Mouse (Mus musculus): ENCODE measurements around the gene Adamts8. TPM values are rescaled to one million over a fixed set of nuclear protein-coding genes. Genes with fewer than 3 reads are reported as not detected.
A peak's percentile ranks its signal among the peaks of the same experiment; 100 is the strongest.

The Adamts8 gene
- polyA plus RNA-seq, 1 experiment from 2014 or later: 2.3 TPM

DNA sequence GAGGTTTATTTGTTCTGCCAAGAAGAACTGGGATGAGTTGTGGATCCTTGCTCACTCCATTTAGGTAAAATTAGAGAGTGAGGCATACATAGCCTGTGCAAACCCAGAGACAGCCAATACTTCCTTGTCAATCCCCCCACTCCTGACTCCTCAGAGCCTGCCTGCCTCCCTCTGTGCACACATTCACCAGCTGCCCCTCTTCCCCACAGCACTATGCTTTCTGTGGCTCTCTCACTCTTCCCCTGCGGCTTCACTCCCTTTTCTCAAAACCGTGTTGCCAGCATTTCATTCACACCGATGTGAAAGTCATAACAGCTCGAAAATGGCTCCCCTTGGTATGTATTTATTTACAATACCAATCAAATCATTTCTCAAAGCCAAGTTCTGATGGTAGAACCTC is 10.0 kb upstream of the Adamts8 start:
- 68% methylated on average over 4 of the region's 4 CpGs for WGBS
- no peak for ATAC-seq (ENCODE audit: low FRiP score, low read depth)
- H3K27ac ChIP-seq (replicated peaks): no peak overlapping the region

DNA sequence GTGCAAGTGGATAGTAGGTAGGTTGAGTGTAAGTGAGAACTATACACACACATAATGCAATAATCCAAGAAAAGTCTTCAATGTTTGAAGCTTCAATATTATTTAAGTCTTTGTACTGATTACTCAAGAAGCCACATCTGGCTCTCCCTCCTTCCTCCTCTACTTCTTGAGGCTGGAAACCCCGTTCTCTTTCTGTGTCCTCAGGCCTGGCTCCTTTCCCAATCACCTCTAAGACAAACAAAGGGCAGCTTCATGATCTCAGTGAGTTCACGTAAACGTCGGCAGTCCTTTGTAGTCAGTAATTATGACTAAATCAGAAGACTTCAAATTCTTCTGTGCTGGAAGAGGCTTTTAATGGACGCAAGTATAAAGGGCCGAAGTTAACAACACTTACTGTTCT is 7.5 kb upstream of the Adamts8 start:
- WGBS: 64% methylated on average over 6 of the region's 6 CpGs
- Histone ChIP-seq H3K27ac (replicated peaks) (no peak overlapping the region), H3K9ac (no peak overlapping the region), H3K4me3 (no peak overlapping the region), H3K9me3 (no peaks in the 10 kb centered on the region), H3K27me3 (peaks cover 4% of the 10 kb centered on the region; the same call in 1 of the 2 replicates), H3K36me3 (no peaks in the 10 kb centered on the region), H3K4me1 (replicated peaks) (no peaks in the 10 kb centered on the region), H3K4me2 (no peak overlapping the region)
- ATAC-seq (ENCODE audit: low FRiP score, low read depth): no peak

More for the DNA sequence above, 10.0 kb upstream of the Adamts8 start:
- H3K4me1 ChIP-seq (replicated peaks): no peaks in the 10 kb centered on the region
- H3K9ac ChIP-seq: no peak overlapping the region
- no peak overlapping the region for H3K4me2 ChIP-seq
- no peaks in the 10 kb centered on the region for H3K36me3 ChIP-seq
- no peaks in the 10 kb centered on the region for H3K27me3 ChIP-seq
- no peak overlapping the region for H3K4me3 ChIP-seq
- no peaks in the 10 kb centered on the region for H3K9me3 ChIP-seq

DNA sequence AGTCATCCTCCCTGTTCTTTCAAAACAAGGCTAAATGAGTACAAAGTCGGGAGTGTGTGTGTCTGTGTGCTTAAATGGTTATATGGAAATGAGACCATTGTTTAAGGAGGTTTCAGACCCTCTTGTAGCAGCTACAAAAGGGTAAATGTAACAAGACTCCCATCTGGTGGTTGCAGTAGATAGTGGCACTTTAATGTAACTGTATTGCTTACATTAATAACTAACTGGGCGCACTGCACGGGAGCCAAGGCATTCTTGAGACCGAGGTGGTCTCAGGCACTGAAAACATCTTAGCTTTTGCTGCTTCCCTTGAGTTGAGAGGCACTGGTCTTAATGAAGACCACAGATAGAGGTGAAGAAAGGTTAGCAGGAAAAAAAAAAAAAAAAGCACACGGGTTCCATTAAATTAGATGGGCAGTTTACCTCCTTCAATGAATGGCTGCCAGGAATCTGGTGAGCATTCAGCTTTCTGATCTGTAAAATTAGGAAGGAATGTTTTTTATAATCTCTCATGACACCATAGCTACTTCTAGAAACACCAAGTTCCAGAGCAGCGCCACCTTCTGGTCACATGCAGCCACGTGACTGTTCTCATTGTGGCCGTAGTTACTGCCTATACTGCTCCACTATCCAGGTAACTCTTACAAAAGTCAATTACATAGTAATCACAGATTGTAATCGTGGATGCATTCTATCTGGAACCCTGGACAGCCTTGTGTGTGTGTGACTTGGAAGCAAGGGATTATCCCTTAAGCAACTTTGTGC is 5.5 kb upstream of the Adamts8 start:
- peak; percentile 89 for ATAC-seq (ENCODE audit: low FRiP score, low read depth)
- H3K27me3 ChIP-seq: peaks cover 19% of the 10 kb centered on the region
- 31% methylated on average over 9 of the region's 9 CpGs for WGBS
- no peak overlapping the region for H3K4me3 ChIP-seq
- no peak overlapping the region for H3K27ac ChIP-seq (replicated peaks)
- H3K4me2 ChIP-seq: peak overlapping the region; percentile 43
- no peaks in the 10 kb centered on the region for H3K36me3 ChIP-seq
- H3K9me3 ChIP-seq: no peaks in the 10 kb centered on the region
- peaks cover 2% of the 10 kb centered on the region; the same call in 1 of the 2 replicates for H3K4me1 ChIP-seq (replicated peaks)
- no peak overlapping the region for H3K9ac ChIP-seq

DNA sequence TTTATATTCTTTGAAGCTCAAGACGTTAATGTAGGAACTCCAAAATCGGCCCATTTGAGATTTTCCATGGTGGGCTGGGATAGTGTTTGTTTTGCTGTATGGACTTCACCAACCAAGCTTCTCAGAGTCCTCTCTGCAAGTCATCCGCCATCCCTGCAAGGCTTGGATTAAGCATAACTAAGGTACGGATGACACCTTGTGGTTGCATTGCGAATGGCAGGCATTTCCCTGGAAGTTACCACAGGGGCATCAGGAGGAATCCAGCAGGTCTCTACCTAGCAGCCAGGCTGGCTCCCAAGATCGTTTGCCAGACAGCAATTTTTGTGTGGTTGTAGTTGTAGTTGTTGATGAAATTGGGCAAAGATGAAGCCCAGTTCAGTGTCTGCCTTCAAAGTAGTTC is 2.0 kb upstream of the Adamts8 start:
- H3K9me3 ChIP-seq: no peaks in the 10 kb centered on the region
- peaks cover 21% of the 10 kb centered on the region for H3K4me1 ChIP-seq (replicated peaks)
- H3K36me3 ChIP-seq: no peaks in the 10 kb centered on the region
- 0 out of 2 replicates have a peak, but pooled peaks have one; percentile 27 for ATAC-seq (ENCODE audit: low FRiP score, low read depth)
- H3K27ac ChIP-seq (replicated peaks): no peak overlapping the region
- H3K4me2 ChIP-seq: no peak overlapping the region
- H3K9ac ChIP-seq: no peak overlapping the region
- 7% methylated on average over 6 of the region's 6 CpGs for WGBS
- peaks cover 34% of the 10 kb centered on the region for H3K27me3 ChIP-seq
- H3K4me3 ChIP-seq: no peak overlapping the region

DNA sequence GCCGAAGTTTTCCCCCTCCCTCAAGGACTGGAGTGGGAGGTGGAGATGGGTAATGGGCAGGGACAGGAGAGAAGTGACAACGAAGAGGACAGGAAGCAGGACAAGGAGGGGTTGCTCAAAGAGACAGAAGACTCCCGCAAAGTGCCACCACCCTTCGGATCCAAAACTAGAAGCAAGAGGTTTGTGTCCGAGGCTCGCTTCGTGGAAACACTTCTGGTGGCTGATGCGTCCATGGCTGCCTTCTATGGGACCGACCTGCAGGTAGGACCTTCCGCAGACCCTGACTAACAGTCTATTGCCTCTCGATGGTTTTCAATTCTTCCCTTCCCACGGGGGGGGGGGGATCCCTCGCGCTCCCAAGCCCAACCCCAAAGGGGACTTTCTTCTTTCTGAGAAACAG is 979 bp downstream of the Adamts8 start:
- H3K9ac ChIP-seq: peak overlapping the region; percentile 60
- H3K9me3 ChIP-seq: no peaks in the 10 kb centered on the region
- H3K4me1 ChIP-seq (replicated peaks): peaks cover 21% of the 10 kb centered on the region
- H3K27me3 ChIP-seq: peaks cover 38% of the 10 kb centered on the region
- no peaks in the 10 kb centered on the region for H3K36me3 ChIP-seq
- 0% methylated on average over 14 of the region's 14 CpGs for WGBS
- peak overlapping the region; percentile 99 for H3K4me2 ChIP-seq
- H3K4me3 ChIP-seq: peak overlapping the region; percentile 70
- H3K27ac ChIP-seq (replicated peaks): 0 out of 2 replicates have a peak overlapping the region, but pooled peaks have one; percentile 60
- ATAC-seq (ENCODE audit: low FRiP score, low read depth): no peak

DNA sequence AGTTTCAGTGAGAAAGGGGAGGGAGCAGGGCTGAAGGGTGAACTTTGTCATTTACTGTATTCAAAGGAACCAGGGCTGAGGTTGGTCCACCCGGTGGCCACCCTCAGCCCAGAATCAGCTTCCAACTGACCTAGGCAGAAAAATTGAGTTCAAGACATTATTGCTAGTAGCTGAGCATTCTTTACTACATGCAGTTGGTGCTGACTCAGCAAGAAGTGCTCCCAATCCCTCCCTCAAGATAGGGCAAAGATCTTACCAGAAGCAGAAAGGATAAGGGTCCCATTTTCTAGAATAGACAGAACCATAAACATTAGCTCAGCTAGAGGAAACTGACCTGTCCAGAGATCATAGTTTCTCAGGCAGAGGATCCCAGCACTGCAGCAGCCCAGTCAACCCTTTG is 1.9 kb downstream of the Adamts8 start:
- ATAC-seq (ENCODE audit: low FRiP score, low read depth): no peak
- peak overlapping the region; percentile 70 for H3K4me3 ChIP-seq

DNA sequence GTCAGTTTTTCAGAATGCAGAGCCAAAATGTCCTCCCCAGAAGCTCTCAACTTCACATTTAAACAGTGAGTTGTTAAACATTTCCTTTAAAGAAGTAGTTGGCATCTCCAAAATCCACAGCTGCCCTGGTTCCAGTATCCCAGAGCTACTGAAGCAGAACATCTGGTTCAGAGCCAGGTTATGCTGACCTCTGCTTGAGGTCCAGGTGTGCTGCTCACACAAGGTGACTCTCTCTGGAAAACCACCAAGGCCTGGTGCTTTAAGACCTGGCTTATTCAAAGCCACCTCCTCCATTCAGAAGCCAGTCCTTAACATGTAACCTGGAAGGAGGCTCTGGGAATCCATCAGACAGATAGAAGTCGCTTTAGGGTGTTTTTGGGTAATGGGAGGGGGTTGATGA is 2.9 kb downstream of the Adamts8 start:
- no peak overlapping the region for H3K9ac ChIP-seq
- no peak overlapping the region for H3K27ac ChIP-seq (replicated peaks)
- no peak overlapping the region for H3K4me2 ChIP-seq
- no peak for ATAC-seq (ENCODE audit: low FRiP score, low read depth)
- H3K9me3 ChIP-seq: no peaks in the 10 kb centered on the region
- H3K4me3 ChIP-seq: no peak overlapping the region
- H3K36me3 ChIP-seq: no peaks in the 10 kb centered on the region
- H3K4me1 ChIP-seq (replicated peaks): peaks cover 26% of the 10 kb centered on the region
- H3K27me3 ChIP-seq: peaks cover 34% of the 10 kb centered on the region
- 68% methylated on average over 1 of the region's 1 CpGs for WGBS

More for the DNA sequence above, 1.9 kb downstream of the Adamts8 start:
- Histone ChIP-seq H3K9ac (no peak overlapping the region), H3K27me3 (peaks cover 34% of the 10 kb centered on the region), H3K4me2 (peak overlapping the region; percentile 99), H3K4me1 (replicated peaks) (peaks cover 21% of the 10 kb centered on the region), H3K27ac (replicated peaks) (no peak overlapping the region), H3K9me3 (no peaks in the 10 kb centered on the region), H3K36me3 (no peaks in the 10 kb centered on the region)
- 28% methylated on average over 1 of the region's 1 CpGs for WGBS

DNA sequence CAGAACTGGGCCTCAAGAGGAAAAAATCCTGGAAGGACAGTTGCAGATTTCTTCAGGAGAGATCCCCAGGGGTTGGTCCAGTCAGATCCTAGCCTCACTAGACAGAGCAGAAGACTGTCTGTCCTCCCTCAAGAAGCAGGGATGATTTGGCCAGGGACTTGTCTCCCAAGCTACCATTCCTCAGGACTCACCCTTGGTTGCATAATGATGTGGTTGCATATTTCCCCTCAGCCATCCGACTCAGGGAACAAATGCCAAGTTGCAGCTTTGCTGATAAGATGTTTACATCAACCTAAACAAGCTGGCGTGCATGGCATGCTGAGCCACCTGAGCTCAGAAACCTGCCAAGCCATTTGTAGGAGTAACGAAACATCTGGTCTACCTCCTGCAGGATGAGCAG is 7.1 kb downstream of the Adamts8 start:
- no peak overlapping the region for H3K4me2 ChIP-seq
- H3K9ac ChIP-seq: no peak overlapping the region
- 74% methylated on average over 3 of the region's 3 CpGs for WGBS
- no peaks in the 10 kb centered on the region for H3K9me3 ChIP-seq
- H3K4me1 ChIP-seq (replicated peaks): peaks cover 5% of the 10 kb centered on the region; the same call in 1 of the 2 replicates
- H3K27me3 ChIP-seq: peaks cover 11% of the 10 kb centered on the region
- ATAC-seq (ENCODE audit: low FRiP score, low read depth): no peak
- no peak overlapping the region for H3K27ac ChIP-seq (replicated peaks)
- no peaks in the 10 kb centered on the region for H3K36me3 ChIP-seq
- H3K4me3 ChIP-seq: no peak overlapping the region

DNA sequence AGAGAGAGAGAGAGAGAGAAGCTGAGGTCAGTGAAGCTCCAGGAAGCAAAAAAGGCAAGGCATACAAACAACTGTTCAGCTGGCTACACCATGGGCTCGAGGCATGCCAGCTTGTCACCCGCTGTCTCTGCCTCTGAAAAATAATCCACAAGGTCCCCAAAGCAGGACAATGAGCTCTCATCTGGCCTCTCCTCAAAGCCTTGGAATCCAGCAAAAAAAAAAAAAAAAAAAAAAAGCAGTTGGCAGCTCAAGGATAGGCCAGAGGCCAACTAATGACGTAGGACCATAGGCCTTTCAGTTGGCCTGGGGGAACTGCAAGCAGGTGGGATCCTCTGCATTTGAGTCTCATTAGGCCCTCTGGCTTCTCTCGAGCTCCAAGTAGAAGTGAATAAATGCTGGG is 7.6 kb downstream of the Adamts8 start:
- no peak overlapping the region for H3K4me3 ChIP-seq
- ATAC-seq (ENCODE audit: low FRiP score, low read depth): peak; percentile 54
- no peaks in the 10 kb centered on the region for H3K9me3 ChIP-seq
- WGBS: 59% methylated on average over 4 of the region's 4 CpGs
- H3K36me3 ChIP-seq: no peaks in the 10 kb centered on the region
- peaks cover 5% of the 10 kb centered on the region; the same call in 1 of the 2 replicates for H3K4me1 ChIP-seq (replicated peaks)
- no peak overlapping the region for H3K27ac ChIP-seq (replicated peaks)
- H3K27me3 ChIP-seq: peaks cover 6% of the 10 kb centered on the region; the same call in 1 of the 2 replicates
- no peak overlapping the region for H3K9ac ChIP-seq
- no peak overlapping the region for H3K4me2 ChIP-seq

DNA sequence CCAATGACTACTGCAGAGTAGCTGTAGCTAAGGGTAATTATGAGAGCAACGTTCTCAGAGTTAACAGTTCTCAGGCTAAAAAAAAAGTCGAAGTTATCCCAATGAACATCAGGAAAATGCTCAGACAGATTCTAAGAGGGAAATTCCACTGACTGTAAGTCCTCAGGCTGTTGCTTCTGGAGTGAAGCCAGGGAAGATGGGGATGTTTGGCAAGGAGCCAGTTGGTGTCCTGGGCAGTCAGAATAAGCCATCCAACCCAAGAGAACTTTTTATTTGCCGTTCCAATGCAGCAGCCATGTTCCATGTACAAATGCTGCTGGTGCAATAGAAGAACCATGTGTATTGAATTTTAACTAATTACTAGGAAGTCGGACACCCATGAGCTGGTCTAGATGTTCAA is 8.2 kb downstream of the Adamts8 start:
- Histone ChIP-seq H3K4me3 (no peak overlapping the region), H3K4me2 (no peak overlapping the region), H3K4me1 (replicated peaks) (peaks cover 5% of the 10 kb centered on the region; the same call in 1 of the 2 replicates), H3K9me3 (no peaks in the 10 kb centered on the region), H3K27me3 (peaks cover under 1% of the 10 kb centered on the region; the same call in 1 of the 2 replicates), H3K27ac (replicated peaks) (no peak overlapping the region), H3K36me3 (no peaks in the 10 kb centered on the region), H3K9ac (no peak overlapping the region)
- ATAC-seq (ENCODE audit: low FRiP score, low read depth): no peak
- WGBS: 66% methylated on average over 4 of the region's 4 CpGs

DNA sequence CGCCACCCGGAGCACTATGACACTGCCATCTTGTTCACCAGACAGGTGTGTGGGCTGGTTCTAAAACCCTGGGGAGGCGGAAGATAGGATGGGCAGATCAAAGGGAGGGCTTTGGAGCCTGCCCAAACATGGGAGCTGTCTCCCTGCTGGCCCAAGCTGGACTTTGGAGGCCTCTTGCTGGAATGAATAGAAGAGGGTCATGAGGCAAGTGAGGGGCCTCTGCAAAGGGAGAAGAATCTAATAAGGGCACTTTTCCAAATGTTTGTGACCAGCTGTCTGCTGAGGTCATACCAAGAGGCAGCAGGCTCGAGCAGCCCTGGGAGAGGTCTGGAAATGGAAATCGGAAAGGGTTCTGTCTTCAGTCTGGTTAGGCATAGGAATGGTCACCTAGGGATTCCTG is 9.1 kb downstream of the Adamts8 start:
- ATAC-seq (ENCODE audit: low FRiP score, low read depth): no peak
- WGBS: 88% methylated on average over 5 of the region's 5 CpGs
- Histone ChIP-seq H3K4me2 (no peak overlapping the region), H3K9ac (no peak overlapping the region), H3K4me1 (replicated peaks) (peaks cover 5% of the 10 kb centered on the region; the same call in 1 of the 2 replicates), H3K27ac (replicated peaks) (no peak overlapping the region), H3K4me3 (no peak overlapping the region), H3K9me3 (no peaks in the 10 kb centered on the region), H3K36me3 (no peaks in the 10 kb centered on the region), H3K27me3 (no peaks in the 10 kb centered on the region)

DNA sequence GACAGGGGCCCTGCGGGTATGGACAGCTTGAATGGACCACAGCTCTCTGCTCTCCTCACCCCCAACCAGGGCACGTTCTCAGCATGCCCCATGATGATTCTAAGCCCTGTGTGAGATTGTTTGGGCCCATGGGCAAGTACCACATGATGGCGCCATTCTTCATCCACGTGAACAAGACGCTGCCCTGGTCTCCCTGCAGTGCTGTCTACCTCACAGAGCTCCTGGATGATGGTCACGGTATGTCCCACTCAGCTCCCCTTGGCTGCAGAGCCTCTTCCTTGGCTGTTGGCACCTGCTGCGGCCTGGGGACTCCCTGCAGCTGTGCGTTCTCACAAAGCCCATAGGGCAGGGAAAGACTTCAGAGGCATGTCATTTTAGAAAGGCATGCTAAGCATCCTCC is 10.9 kb downstream of the Adamts8 start:
- 59% methylated on average over 8 of the region's 8 CpGs for WGBS
- Histone ChIP-seq H3K27me3 (no peaks in the 10 kb centered on the region), H3K36me3 (no peaks in the 10 kb centered on the region), H3K27ac (replicated peaks) (no peak overlapping the region), H3K9me3 (no peaks in the 10 kb centered on the region), H3K4me1 (replicated peaks) (peaks cover 5% of the 10 kb centered on the region; the same call in 1 of the 2 replicates), H3K4me2 (no peak overlapping the region), H3K9ac (no peak overlapping the region), H3K4me3 (no peak overlapping the region)
- ATAC-seq (ENCODE audit: low FRiP score, low read depth): no peak
